Mouse (Mus musculus): ENCODE measurements around the gene Gm8677.
"Not testable (repeated sequence)": the region's sequence is repeated elsewhere in the genome, so short reads cannot be mapped to it uniquely, and the experiment has no call there.

Gm8677 gene

GRCm38 (mm10) chr7:22534787-22535186 lies at the start of gene Gm8677:
Gene Gm8677 (minus strand): TSS chr7:22534887.
- DNase-seq (ENCODE audit: low spot score in 2 of 2): not testable (repeated sequence)

DNA sequence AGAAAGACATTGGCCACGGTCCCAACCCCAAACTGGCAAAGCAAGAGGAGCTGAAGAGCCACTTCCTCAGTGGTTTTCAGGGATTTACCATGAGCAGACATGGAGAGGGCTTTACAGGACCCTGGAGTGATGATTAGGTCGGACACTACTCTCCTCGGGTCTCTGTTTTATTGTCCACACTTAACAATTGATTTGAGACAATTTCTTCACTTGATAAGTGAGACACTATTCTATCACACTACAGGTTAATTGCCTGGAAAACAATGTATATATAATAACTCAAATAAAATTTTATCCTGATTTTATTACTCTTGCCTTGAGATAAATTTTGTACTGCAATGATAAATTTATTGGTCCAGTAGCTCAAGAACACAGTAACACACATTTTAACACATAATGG lies 30.6 kb upstream of the Gm8677 start, which contains the start of gene Gm4201:
Gene Gm4201, minus strand, starts transcription at position 101 of the 400 bp plus-strand sequence.
- not testable (repeated sequence) for DNase-seq (ENCODE audit: low spot score in 2 of 2)

DNA sequence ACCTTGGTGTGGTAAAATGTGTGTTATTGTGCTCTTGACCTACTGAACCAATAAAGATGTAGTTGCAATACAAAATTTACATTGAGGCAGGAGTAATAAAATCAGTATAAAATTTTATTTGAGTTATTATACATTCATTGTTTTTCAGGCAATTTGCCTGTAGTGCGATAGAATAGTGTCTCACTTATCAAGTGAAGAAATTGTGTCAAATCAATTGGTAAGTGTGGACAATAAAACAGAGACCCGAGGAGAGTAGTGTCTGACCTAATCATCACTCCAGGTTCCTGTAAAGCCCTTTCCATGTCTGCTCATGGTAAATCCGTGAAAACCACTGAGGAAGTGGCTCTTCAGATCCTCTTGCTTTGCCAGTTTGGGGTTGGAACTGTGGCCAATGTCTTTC lies 12.0 kb downstream of the Gm8677 start, which contains the start of gene Vmn1r152:
Gene Vmn1r152, plus strand, starts transcription at position 301 of the 400 bp plus-strand sequence.
- not testable (repeated sequence) for DNase-seq (ENCODE audit: low spot score in 2 of 2)

GRCm38 (mm10) chr7:22499578-22499977 lies 35.1 kb downstream of the Gm8677 start, which contains the start of gene Vmn1r151:
Gene Vmn1r151 (minus strand): TSS chr7:22499678.
- not testable (repeated sequence) for DNase-seq (ENCODE audit: low spot score in 2 of 2)
